Mouse (Mus musculus): ENCODE data around the gene Hdac6.
"Not testable (repeated sequence)": the region's sequence is repeated elsewhere in the genome, so short reads cannot be mapped to it uniquely, and the experiment has no call there.

The Hdac6 gene

DNA sequence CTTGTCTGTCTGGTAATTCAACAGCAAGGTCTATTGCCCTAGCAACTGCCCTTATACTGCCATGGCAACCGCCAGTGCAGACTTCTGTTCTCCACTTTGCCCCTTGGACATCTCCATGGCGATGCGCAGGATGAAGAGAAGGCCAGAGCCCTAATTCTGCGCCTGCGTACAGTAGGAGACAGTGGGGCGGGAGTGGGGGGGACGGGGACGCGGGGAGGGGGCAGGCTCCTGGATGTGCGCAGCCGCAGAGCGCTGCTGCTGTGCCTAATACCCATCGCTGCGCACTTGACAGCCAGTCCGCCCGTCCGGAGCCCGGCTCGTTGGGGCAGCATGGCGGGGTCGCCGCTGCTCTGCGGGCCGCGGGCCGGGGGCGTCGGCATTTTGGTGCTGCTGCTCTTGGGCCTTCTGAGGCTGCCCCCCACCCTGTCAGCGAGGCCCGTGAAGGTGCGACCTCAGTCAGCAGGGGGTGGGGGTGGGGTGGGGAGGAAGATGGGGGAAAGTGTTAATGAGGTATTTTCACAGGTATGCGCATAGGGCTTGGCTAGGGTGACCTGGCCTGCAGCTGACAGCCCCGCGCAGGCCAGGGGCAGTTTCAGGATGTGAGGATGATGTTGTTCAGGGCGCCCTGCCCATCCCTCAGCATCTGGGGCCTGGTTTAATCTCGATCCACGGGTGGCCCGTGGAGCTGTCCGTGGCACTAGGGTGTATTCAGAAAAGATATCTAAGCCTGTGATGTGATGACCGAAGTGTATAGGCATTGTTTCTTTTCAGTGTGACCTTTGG is 27.9 kb downstream of the Hdac6 start, which contains the start of gene Pcsk1n:
TSS of gene Pcsk1n (plus strand) at position 222 of the 783 bp plus-strand sequence.
- peak; percentile 7 to 16 for DNase-seq

DNA sequence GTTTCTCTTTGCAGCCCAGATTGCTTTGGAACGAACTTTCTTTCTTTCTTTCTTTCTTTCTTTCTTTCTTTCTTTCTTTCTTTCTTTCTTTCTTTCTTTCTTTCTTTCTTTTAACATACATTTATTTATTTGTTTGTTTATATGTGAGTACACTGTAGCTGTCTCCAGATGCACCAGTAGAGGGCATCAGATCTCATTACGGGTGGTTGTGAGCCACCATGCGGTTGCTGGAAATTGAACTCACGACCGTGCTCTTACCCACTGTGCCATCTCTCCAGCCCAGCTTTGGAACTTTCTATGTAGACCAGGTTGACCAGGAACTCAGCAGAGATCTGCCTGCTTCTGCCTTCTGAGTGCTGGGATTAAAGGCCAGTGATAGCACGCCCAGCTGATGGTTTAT is 29.7 kb downstream of the Hdac6 start:
- not testable (repeated sequence) for DNase-seq

DNA sequence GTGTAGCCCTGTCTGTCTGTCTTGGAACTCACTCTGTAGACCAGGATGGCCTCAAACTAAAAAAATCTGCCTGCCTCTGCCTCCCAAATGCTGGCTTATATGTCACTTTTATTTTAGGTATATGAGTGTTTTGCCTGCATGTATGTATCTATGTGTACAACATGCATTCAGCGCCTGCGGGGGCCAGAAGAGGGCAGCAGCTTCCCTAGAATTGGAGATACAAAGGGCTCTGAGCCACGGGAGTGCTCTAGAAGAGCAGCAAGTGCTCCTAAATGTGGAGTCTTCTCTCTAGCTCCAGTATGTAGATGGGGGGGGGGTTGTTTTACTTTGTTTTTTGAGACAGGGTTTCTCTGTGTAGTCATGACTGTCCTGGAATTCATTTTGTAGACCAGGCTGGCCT is 32.0 kb downstream of the Hdac6 start:
- DNase-seq: peak; percentile 42 to 72

DNA sequence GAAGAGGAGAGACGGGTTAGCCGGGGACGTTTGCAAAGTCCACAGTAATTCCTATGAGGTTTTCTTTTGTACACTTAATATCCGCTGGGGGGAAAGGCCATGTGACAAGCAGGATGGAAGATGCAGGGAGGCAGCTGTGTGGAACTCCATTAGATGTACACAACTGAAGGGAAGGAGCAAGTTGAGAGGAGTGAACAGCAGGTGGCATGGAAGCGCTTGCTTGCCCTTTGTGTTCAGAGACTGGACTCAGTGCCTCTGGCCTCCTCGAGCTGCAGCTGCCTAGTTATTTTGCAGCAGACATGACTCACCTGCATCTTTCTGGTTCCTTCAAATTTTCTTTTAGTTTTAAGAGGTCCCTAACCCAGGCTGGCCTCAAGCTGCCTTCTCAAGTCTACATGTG is 37.2 kb downstream of the Hdac6 start:
- DNase-seq: peak in 1 of 2 experiments; percentile 44

DNA sequence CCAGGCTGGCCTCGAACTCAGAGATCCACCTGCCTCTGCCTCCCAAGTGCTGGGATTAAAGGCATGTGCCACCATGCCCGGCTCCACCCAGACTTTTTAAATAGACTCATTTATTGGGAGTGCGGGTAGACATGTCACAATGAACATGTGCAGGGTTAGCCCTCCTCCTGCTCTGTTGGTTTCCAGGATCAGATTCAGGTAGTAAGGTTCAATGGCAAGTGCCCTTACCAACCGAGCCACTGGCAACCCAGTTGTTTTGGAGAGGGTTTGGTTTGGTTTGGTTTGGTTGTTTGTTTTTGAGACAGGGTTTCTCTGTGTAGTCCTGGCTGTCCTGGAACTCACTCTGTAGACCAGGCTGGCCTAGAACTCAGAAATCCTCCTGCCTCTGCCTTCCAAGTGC is 38.4 kb downstream of the Hdac6 start, which contains the start of gene Gm10490:
TSS of gene Gm10490 (plus strand) at position 301 of the 400 bp plus-strand sequence.
- not testable (repeated sequence) for DNase-seq

DNA sequence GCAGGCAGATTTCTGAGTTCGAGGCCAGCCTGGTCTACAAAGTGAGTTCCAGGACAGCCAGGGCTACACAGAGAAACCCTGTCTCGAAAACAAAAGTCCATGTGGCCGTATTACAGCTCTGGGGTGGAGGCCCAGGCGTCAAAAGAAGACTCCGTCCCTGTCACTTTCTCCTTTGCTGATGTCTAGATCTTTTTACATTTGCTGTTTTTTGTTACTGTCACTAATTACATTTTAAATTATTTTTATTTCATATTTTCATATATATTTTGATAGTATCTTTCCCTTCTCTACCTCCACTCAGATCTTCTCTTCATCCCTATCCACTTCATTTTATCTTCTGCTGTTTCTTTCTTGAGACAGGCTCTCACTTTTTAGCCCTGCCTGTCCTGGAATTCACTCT is 40.0 kb downstream of the Hdac6 start, which contains the start of gene Gm10491:
TSS of gene Gm10491 (minus strand) at position 101 of the 400 bp plus-strand sequence.
- no peak for DNase-seq

DNA sequence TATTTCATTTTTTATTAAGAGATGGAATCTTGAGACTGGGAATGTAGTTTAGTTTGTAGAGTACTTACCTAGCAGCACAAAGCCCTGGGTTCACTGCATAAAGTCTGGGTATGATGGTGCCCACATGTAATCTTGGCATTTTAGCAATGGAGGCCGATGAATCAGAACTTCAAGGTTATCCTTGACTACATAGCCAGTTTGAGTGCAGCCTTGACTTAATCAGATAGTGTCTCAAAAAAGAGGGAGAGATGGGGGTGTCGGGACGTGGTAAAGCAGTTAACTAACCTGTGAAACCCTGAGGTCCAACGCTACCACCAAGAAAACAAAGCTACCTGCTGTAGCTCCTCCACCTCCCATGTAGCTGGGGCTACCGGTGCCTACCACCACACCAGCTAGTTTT is 43.2 kb downstream of the Hdac6 start:
- DNase-seq: no peak

DNA sequence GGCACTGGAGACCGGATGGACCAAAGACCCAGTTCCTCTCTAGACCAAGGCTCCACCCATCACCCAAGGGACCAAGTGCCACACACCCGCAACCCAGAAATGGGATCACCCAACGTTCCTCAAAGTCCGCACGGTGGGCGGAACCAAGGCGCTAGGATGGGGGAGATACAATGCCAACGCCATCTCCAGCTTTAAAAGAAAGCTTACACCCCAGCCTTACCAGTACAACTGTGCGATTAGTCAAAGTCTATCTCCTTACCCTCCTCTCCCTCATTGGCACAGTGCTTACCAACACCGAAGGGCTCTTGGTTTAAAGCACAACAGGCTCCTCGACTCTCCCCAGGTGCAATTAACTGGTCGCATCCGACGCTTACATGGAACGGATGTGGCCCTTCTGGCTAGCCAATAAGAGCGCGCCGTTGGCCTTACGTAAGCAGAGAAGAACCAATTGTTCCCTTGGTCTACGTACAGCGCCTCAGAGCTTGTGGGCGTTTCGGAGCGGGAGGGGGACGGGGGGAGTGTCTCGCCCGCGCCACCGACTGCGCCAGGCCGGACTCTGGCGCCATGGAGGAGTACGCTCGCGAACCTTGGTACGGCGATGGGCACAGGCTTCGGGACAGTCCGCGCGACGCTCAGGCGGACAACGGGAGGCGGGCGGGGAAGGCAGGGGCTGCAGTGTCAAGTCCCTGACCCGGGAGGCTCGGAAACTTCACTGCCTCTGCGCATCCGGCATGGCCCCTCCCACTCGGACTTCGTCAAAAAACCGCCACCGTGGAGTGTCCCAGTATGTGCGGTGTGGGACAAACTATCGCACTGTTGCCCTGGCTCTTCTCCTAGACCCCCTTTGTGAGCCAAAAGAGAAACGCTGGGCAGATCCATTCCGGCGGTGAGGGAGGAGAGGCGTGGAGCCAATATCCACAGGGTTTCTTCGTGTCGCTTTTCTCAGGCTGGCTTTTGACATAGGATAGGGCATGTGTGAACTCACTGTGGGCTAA is 48.5 kb downstream of the Hdac6 start, which contains the start of the genes Pqbp1 and Timm17b:
TSS of gene Pqbp1 (minus strand) at position 390 of the 995 bp plus-strand sequence.
TSS of gene Timm17b (plus strand) at position 478 of the 995 bp plus-strand sequence.
- peak; percentile 88 to 94 for DNase-seq

DNA sequence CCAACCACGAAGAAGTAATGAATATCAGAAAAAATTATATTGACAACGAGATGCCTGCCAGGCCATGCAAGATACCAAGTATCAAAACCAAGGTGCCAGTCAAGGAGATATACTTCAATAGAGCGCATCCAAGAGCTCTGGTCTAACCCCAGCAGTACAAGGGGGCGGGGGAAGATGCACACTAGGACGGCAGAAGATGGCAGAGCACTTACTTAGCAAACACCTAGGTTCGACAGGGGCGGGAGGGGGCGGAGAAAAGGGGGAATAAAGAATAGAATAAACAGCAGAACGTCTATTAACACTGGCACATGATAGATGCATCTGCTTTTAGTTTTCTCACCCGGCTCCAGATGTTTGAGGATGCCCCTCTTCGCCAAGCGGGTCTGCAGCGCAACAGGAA is 49.5 kb downstream of the Hdac6 start:
- no peak for DNase-seq

DNA sequence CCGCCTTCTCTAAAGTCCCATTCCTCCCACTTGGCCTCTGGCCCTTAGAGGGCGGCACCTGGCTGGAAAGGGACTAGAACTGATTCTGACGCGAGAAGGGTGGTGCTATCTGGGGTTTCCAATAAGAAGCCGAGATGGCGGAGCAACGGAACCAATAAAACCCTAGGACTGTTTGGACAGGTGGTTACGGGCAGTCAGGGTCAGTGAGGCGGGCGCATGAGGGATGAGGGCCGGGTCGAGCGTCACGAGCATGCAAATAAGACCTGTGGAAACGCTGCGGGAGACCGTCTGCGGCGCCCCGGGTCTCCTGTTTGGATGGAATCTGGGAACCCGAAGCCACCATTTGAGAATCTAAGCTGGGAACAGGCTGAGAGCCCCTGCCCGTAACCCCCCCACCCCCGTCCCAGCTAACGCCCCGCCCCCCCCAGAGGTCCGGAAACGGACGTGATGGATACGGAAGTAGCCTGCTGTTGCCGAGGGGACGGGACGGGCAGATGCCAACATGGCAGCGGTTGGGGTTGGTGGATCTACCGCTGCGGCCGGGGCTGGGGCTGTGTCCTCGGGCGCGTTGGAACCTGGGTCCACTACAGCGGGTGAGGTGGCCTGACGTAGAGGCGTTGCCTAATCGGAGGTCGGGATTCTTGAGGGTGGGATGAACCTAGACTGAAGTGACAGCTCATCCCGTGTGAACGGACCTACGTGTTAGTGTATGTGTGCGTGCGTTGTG is 63.7 kb downstream of the Hdac6 start, which contains the start of gene Slc35a2:
TSS of gene Slc35a2 (plus strand) at position 188 of the 727 bp plus-strand sequence.
- DNase-seq: peak; percentile 80 to 89

Data from kidney, postnatal 4 days (tissue).